Mouse (Mus musculus) limb, embryonic 10.5 days (tissue): ENCODE results near the gene Efcab9. TPM values are rescaled to one million over a fixed set of nuclear protein-coding genes. Genes with fewer than 3 reads are reported as not detected.

Source experiments
- DNase-seq: peaks from one replicate; pipeline ENCODE4 v3.0.0-alpha.2; 2017; ENCODE audit warnings: low spot score
- H3K27ac ChIP-seq: fragments of 300-500 bp; sonication (generic); 2 replicates; pipeline ENCODE4 v1.5.1; 2016; ENCODE audit warnings: mild to moderate bottlenecking
- H3K27me3 ChIP-seq: fragments of 300-500 bp; sonication (generic); 2 replicates; pipeline ENCODE4 v1.6.1; 2016; ENCODE audit warnings: low read depth, mild to moderate bottlenecking; ENCODE audit not compliant: poor library complexity, severe bottlenecking
- H3K36me3 ChIP-seq: fragments of 300-500 bp; sonication (generic); 2 replicates; pipeline ENCODE4 v1.6.1; 2016; ENCODE audit warnings: mild to moderate bottlenecking, moderate library complexity
- H3K4me1 ChIP-seq: fragments of 300-500 bp; sonication (generic); 2 replicates; pipeline ENCODE4 v1.6.1; 2016
- H3K4me3 ChIP-seq: fragments of 300-500 bp; sonication (generic); 2 replicates; pipeline ENCODE4 v1.5.1; 2016; ENCODE audit warnings: mild to moderate bottlenecking, moderate library complexity
- H3K9me3 ChIP-seq: fragments of 300-500 bp; sonication (generic); replicated peaks from 2 replicates; pipeline ENCODE4 v1.6.1; 2016; ENCODE audit warnings: mild to moderate bottlenecking
- WGBS: fragments of 180-500 bp; shearing (Covaris S2); methylation state at CpG from one replicate; pipeline ENCODE4 v1.1.7; 2016; 5-methylcytosine and 5-hydroxymethylcytosine counted together
- polyA plus RNA-seq: library from polyadenylated mRNA; unstranded; fragments of >200 nt; fragmentation: Nextera tagmentation; extraction: Ambion mirVana; gene quantifications from 2 replicates; pipeline ENCODE4 v1.2.1, GENCODE M21; 2016

Efcab9 gene
- polyA plus RNA-seq, 1 experiment from 2014 or later, result 0.38 TPM

- no peaks in the 10 kb centered on the region for H3K27me3 ChIP-seq
- H3K4me3 ChIP-seq, result no peak overlapping the region
- peaks cover 46% of the 10 kb centered on the region for H3K36me3 ChIP-seq
- no peak overlapping the region for H3K27ac ChIP-seq
- WGBS, result 94% methylated on average over 7 of the region's 7 CpGs
- no peaks in the 10 kb centered on the region for H3K4me1 ChIP-seq
- no peak for DNase-seq
- no peaks in the 10 kb centered on the region for H3K9me3 ChIP-seq
These were observed 32.9 kb downstream of the Efcab9 start for GRCm38 (mm10) chr11:32498757-32499535.

GRCm38 (mm10) chr11:32495283-32495682, 36.6 kb downstream of the Efcab9 start:
- WGBS, result 93% methylated on average over 2 of the region's 2 CpGs
- DNase-seq, result no peak
- Histone ChIP-seq H3K27me3 (no peaks in the 10 kb centered on the region), H3K36me3 (peaks cover 13% of the 10 kb centered on the region), H3K27ac (no peak overlapping the region), H3K9me3 (no peaks in the 10 kb centered on the region), H3K4me1 (no peaks in the 10 kb centered on the region), H3K4me3 (no peak overlapping the region)

GRCm38 (mm10) chr11:32493312-32493711, 38.6 kb downstream of the Efcab9 start:
- no peak overlapping the region for H3K4me3 ChIP-seq
- no peaks in the 10 kb centered on the region for H3K9me3 ChIP-seq
- H3K36me3 ChIP-seq, result no peaks in the 10 kb centered on the region
- no peak for DNase-seq
- no peaks in the 10 kb centered on the region for H3K27me3 ChIP-seq
- H3K27ac ChIP-seq, result no peak overlapping the region
- H3K4me1 ChIP-seq, result no peaks in the 10 kb centered on the region

GRCm38 (mm10) chr11:32491079-32491478, 40.8 kb downstream of the Efcab9 start:
- no peaks in the 10 kb centered on the region for H3K9me3 ChIP-seq
- 95% methylated on average over 2 of the region's 2 CpGs for WGBS
- peaks cover 5% of the 10 kb centered on the region for H3K36me3 ChIP-seq
- no peaks in the 10 kb centered on the region for H3K27me3 ChIP-seq
- no peak overlapping the region for H3K4me3 ChIP-seq
- DNase-seq, result no peak
- H3K27ac ChIP-seq, result no peak overlapping the region
- 0 out of 2 replicates have a peak, but pooled peaks cover 8% of the 10 kb centered on the region for H3K4me1 ChIP-seq

GRCm38 (mm10) chr11:32488808-32489670, 42.8 kb downstream of the Efcab9 start:
- no peak overlapping the region for H3K27ac ChIP-seq
- H3K4me3 ChIP-seq, result no peak overlapping the region
- no peaks in the 10 kb centered on the region for H3K27me3 ChIP-seq
- H3K9me3 ChIP-seq, result no peaks in the 10 kb centered on the region
- DNase-seq, result no peak
- WGBS, result 87% methylated on average over 5 of the region's 5 CpGs
- 0 out of 2 replicates have a peak, but pooled peaks cover 8% of the 10 kb centered on the region for H3K4me1 ChIP-seq
- H3K36me3 ChIP-seq, result peaks cover 5% of the 10 kb centered on the region

- H3K4me3 ChIP-seq, result no peak overlapping the region
- H3K27me3 ChIP-seq, result no peaks in the 10 kb centered on the region
- H3K9me3 ChIP-seq, result no peaks in the 10 kb centered on the region
- H3K27ac ChIP-seq, result no peak overlapping the region
- H3K4me1 ChIP-seq, result 0 out of 2 replicates have a peak, but pooled peaks cover 8% of the 10 kb centered on the region
- DNase-seq, result no peak
- peaks cover 5% of the 10 kb centered on the region for H3K36me3 ChIP-seq
These were observed 43.5 kb downstream of the Efcab9 start for GRCm38 (mm10) chr11:32488344-32488743.

- no peak for DNase-seq
- WGBS, result 93% methylated on average over 3 of the region's 3 CpGs
- Histone ChIP-seq H3K36me3 (peaks cover 5% of the 10 kb centered on the region), H3K4me3 (no peak overlapping the region), H3K27me3 (no peaks in the 10 kb centered on the region), H3K9me3 (no peaks in the 10 kb centered on the region), H3K4me1 (peaks cover 9% of the 10 kb centered on the region; the same call in 1 of the 2 replicates), H3K27ac (no peak overlapping the region)
These were observed 44.4 kb downstream of the Efcab9 start for GRCm38 (mm10) chr11:32487501-32487900.

GRCm38 (mm10) chr11:32486621-32487020, 45.3 kb downstream of the Efcab9 start:
- Histone ChIP-seq H3K27ac (no peak overlapping the region), H3K4me1 (peaks cover 16% of the 10 kb centered on the region; the same call in 1 of the 2 replicates), H3K27me3 (no peaks in the 10 kb centered on the region), H3K4me3 (no peak overlapping the region), H3K36me3 (peaks cover 5% of the 10 kb centered on the region), H3K9me3 (no peaks in the 10 kb centered on the region)
- no peak for DNase-seq
- WGBS, result 45% methylated on average over 3 of the region's 3 CpGs

- Histone ChIP-seq H3K4me1 (peaks cover 16% of the 10 kb centered on the region; the same call in 1 of the 2 replicates), H3K27ac (no peak overlapping the region), H3K4me3 (no peak overlapping the region), H3K9me3 (no peaks in the 10 kb centered on the region), H3K36me3 (peaks cover 5% of the 10 kb centered on the region), H3K27me3 (no peaks in the 10 kb centered on the region)
- DNase-seq, result no peak
- WGBS, result 73% methylated on average over 3 of the region's 3 CpGs
These were observed 46.6 kb downstream of the Efcab9 start for GRCm38 (mm10) chr11:32485290-32485689.

DNA sequence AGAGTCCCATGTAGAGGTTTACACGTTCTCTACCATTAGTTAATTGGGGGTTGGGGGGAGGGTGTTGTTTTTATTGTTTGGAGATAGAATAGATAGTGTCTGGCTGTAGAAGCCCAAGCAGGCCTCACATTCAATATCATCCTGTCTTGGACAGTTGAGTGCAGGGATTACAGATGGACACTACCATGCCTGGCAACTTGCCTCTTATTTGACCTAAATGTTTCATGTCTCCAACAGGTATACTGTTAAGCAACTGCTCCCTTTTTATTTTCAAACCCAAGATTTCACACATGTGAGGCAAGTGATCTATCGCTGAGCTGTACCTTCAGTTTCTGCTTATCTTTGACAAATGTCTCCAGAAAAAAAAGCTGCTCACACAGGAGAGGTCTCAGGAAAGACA, 50.4 kb downstream of the Efcab9 start:
- Histone ChIP-seq H3K27me3 (no peaks in the 10 kb centered on the region), H3K4me3 (no peak overlapping the region), H3K9me3 (no peaks in the 10 kb centered on the region), H3K27ac (no peak overlapping the region), H3K36me3 (no peaks in the 10 kb centered on the region), H3K4me1 (peaks cover 12% of the 10 kb centered on the region; the same call in 1 of the 2 replicates)
- no peak for DNase-seq
- WGBS, result 76% methylated on average over 2 of the region's 2 CpGs

- H3K4me3 ChIP-seq, result no peak overlapping the region
- no peak overlapping the region for H3K27ac ChIP-seq
- no peaks in the 10 kb centered on the region for H3K36me3 ChIP-seq
- H3K4me1 ChIP-seq, result no peaks in the 10 kb centered on the region
- H3K9me3 ChIP-seq, result no peaks in the 10 kb centered on the region
- H3K27me3 ChIP-seq, result no peaks in the 10 kb centered on the region
- no peak for DNase-seq
- WGBS, result 86% methylated on average over 5 of the region's 5 CpGs
These were observed 56.2 kb downstream of the Efcab9 start for GRCm38 (mm10) chr11:32475487-32476236.

- 82% methylated on average over 3 of the region's 3 CpGs for WGBS
These were observed 57.2 kb downstream of the Efcab9 start for GRCm38 (mm10) chr11:32474725-32475124.

More at GRCm38 (mm10) chr11:32474725-32475124, 57.2 kb downstream of the Efcab9 start:
- Histone ChIP-seq H3K36me3 (no peaks in the 10 kb centered on the region), H3K4me1 (no peaks in the 10 kb centered on the region), H3K9me3 (no peaks in the 10 kb centered on the region), H3K4me3 (no peak overlapping the region), H3K27me3 (no peaks in the 10 kb centered on the region), H3K27ac (no peak overlapping the region)
- no peak for DNase-seq
